Mouse (Mus musculus): Measurements from ENCODE around the gene D430042O09Rik. TPM values are rescaled to one million over a fixed set of nuclear protein-coding genes. Genes with fewer than 3 reads are reported as not detected.
A peak's percentile ranks its signal among the peaks of the same experiment; 100 is the strongest.

Gene D430042O09Rik
- total RNA-seq, 2 experiments from 2014 or later, result 19.2 to 27.9 TPM

GRCm38 (mm10) chr7:125772961-125773571 lies 65.4 kb downstream of the D430042O09Rik start:
- DNase-seq (ENCODE audit: low spot score in 2 of 2), result peak; percentile 51 to 56
- intact Hi-C loops (cut with DNase I), result no loop called here

DNA sequence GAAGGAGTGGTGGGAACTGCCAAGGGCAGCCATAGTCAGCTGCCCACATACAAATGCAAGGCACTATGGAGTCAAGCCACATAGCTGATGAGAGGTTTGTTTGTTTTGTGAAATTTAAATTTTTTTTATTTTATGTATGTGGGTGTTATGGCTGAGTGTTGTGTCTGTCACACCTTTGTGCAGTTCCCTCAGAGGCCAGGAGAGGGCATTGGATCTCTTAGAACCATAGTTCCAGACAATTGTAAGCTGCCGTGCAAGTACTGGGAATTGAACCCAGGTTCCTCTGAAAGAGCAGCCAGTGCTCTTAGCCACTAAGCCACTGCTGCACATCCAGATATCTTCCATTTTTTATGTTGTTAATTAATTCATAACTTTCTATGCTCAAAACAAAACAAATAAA lies 75.5 kb downstream of the D430042O09Rik start:
- intact Hi-C loops (cut with DNase I), result no loop called here

GRCm38 (mm10) chr7:125786105-125786504 lies 78.4 kb downstream of the D430042O09Rik start:
- intact Hi-C loops (cut with DNase I), result no loop called here
- no peak for DNase-seq (ENCODE audit: low spot score in 2 of 2)

More for the DNA sequence above, 75.5 kb downstream of the D430042O09Rik start:
- DNase-seq (ENCODE audit: low spot score in 2 of 2), result no peak

- no peak for DNase-seq (ENCODE audit: low spot score in 2 of 2)
- intact Hi-C loops (cut with DNase I), result no loop called here
Observed at GRCm38 (mm10) chr7:125787046-125787445, 79.4 kb downstream of the D430042O09Rik start.

DNA sequence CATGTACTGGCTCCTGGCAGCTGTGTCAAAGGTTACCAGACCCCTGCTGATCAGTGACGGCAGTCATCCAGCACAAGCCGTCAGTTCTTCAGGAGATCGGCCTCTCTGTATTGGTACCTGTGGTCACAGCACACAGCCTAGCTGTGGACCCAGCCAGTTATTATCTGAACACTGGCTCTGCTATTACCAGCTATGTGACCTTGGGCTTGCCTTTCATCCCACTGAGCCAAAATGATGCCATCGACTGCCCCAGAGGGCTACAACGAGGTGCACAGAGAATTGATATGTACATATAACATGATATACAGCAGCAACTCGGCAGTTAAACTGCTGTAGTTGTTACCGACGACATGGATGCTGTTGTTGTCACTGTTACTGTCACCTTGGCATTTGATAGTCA lies 82.4 kb downstream of the D430042O09Rik start:
- intact Hi-C loops (cut with DNase I), result no loop called here
- no peak for DNase-seq (ENCODE audit: low spot score in 2 of 2)

GRCm38 (mm10) chr7:125806571-125806970 lies 98.9 kb downstream of the D430042O09Rik start:
- no peak for DNase-seq (ENCODE audit: low spot score in 2 of 2)
- intact Hi-C loops (cut with DNase I), result no loop called here

- DNase-seq (ENCODE audit: low spot score in 2 of 2), result no peak
- intact Hi-C loops (cut with DNase I), result no loop called here
Observed at GRCm38 (mm10) chr7:125808210-125808609, 100.5 kb downstream of the D430042O09Rik start.

DNA sequence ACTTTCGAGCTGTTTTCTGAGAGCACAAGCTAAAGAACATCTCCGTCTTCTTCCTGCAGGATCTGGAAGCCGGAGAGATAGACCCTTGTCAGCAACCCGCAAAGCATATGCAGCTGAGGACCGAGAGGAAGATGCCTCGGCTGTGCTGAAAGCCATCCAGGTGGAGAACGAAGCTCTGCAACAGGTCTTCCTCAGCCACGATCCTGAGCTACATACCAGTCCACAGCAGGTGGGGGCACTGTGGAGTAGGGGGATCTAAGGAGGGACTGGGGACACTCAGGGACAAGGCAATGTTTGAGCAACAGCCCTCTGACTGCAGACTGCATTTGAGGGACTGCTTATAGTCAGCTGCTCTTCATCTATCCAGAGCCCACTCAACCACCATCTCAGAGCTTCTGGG lies 105.0 kb downstream of the D430042O09Rik start:
- no peak for DNase-seq (ENCODE audit: low spot score in 2 of 2)
- intact Hi-C loops (cut with DNase I), result no loop called here

DNA sequence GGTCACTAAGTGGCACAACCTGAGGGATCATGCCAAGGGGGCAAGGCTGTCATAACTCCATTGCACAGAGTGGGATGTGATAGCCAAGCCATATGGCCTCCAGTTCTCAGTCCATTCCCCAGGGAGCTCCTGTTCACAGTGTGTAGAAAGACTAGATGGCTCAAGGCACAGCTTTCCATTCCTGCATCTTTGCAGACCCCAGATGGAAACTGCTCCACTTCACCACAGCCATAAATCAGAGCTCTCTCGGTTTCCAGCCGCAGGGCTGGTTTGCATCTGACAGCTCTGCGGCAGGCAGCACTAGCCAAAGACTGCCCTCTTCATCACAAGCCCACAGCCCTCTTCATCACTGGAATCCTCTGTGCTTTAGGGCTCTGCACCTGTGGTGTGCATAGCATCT lies 108.0 kb downstream of the D430042O09Rik start:
- intact Hi-C loops (cut with DNase I), result no loop called here
- no peak for DNase-seq (ENCODE audit: low spot score in 2 of 2)

GRCm38 (mm10) chr7:125818301-125818712 lies 110.6 kb downstream of the D430042O09Rik start:
- intact Hi-C loops (cut with DNase I), result no loop called here

DNA sequence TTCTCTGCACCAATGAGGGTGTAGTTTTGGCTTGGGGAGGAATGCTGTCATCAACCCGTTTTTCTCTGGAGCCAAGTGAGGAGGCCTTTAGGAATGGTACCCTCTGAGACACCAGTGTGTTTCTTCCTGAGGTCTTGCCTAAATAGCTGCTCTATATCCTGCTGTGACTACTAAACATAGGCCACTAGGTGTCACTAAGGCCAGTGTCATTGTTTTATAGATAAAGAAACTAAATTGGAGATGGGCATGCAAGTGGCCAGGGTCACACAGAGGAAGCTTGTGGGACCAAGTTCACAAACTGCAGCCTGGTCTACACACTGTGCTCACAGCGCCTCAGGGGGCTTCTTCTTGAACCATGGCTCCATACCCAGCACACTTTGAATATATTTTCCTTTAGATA lies 112.5 kb downstream of the D430042O09Rik start:
- intact Hi-C loops (cut with DNase I), result loop anchor here (5.0 kb wide), 1 partner anchor 262 kb away; the partner anchor contains the start of gene Gsg1l
- DNase-seq (ENCODE audit: low spot score in 2 of 2), result no peak

More at GRCm38 (mm10) chr7:125818301-125818712, 110.6 kb downstream of the D430042O09Rik start:
- DNase-seq (ENCODE audit: low spot score in 2 of 2), result no peak

GRCm38 (mm10) chr7:125826425-125826824 lies 118.7 kb downstream of the D430042O09Rik start:
- intact Hi-C loops (cut with DNase I), result loop anchor here (5.0 kb wide), 1 partner anchor 51 kb away; no protein-coding TSS in a partner anchor
- no peak for DNase-seq (ENCODE audit: low spot score in 2 of 2)

DNA sequence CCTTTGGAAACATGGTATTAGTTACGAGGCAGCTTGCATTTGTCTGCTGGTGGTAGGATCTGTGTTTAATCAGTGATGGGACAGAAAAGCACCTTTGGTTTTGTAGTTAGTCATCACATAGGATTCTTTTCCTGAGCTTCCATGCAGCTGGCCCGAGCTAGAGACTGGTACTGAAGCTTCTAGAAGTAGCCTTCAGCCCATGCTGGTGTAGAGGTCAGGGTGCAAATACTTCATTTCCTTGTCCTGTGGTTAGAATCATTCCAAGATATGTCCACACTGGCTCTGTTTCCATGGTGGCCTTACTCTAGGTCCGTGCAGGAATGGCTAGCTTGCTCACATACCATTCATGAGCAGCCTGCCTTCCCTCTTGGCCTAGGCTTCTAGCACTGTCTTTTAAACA lies 119.2 kb downstream of the D430042O09Rik start:
- intact Hi-C loops (cut with DNase I), result loop anchor here (5.0 kb wide), 1 partner anchor 50 kb away; no protein-coding TSS in a partner anchor
- no peak for DNase-seq (ENCODE audit: low spot score in 2 of 2)

DNA sequence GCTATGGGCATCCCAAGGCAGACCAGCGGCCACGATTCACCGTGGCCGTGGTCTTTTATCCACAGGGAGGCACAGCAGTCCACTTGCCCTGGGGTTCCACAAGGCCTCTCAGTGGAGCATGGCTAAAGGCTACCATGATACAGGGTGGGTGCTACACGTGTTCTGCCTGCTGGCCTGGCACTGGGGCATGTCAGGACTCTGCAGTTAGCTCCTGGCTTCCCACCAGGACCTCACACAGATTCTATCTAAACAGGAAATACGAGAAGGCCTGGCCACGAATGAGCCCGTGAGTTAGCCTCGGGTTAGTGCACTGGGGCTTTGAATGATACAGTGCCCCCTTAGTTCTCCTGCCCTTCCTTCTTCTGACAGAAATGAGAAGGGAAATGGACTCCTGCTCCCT lies 119.7 kb downstream of the D430042O09Rik start:
- intact Hi-C loops (cut with DNase I), result loop anchor here (5.0 kb wide), 1 partner anchor 50 kb away; no protein-coding TSS in a partner anchor
- DNase-seq (ENCODE audit: low spot score in 2 of 2), result no peak

DNA sequence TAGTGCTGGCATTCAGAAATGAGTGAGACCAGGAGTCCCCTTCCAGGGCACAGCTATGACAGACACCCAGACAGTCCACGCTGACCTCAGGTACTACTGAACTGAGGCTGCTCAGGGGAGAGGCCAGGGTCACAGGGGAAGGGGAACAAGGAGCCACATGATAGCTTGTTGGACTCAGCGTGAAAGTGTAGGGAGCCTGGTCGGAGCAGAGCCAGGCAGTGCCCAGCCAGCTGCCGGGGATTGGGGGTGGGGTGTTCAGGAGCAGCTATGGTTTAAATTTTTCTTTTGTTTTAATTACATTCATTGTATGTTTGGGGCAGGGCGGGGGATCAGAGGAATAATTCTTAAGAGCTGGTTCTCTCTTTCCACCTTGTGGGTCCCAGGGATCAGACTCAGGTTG lies 120.9 kb downstream of the D430042O09Rik start:
- intact Hi-C loops (cut with DNase I), result loop anchor here (5.0 kb wide), 1 partner anchor 49 kb away; no protein-coding TSS in a partner anchor
- DNase-seq (ENCODE audit: low spot score in 2 of 2), result no peak

DNA sequence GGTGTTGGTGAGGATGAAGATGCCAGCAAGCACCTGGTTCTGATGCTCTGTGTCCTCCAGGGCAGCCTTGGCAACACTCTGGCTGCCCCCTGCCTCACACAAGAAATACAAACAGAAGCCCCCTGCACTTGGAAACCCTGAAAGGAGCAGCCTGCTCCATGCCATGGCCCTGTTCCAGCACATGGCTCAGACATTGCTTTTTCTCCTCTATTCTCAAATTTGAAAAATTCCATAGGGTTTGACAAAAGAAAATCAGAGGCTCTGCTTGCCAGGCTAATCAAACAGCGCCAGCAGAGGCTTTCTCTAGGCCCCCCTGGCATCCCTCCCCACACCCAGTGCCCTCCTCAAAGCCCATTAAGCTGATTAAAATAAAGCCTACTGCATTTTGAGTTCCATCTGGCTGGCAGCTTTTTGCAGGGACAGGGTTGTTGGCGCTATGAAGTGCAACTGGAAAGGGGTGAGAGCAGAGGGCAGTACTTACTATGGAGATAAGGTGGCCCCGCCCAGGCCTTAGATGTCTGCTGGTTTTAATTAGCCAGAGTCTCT lies 121.5 kb downstream of the D430042O09Rik start:
- intact Hi-C loops (cut with DNase I), result loop anchor here (5.0 kb wide), 1 partner anchor 48 kb away; no protein-coding TSS in a partner anchor

DNA sequence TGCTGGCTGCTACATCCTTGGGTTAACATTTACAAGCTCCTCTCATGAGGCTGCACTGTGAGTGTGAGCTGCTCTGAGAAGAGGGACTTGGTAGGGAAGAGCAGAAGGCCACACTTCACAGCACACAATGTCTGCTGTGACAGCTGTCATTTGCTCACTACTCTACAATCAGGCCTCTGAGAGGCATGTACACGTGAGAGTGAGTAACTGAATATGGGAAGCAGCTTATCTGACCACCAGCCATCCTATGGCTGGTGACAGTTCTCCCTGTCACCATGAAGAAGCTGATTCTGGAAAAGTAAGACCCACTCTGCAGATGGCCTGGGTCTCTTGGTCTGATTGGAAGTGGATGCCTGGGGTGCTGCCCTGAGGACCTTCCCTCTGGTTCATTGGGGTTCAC lies 125.1 kb downstream of the D430042O09Rik start:
- DNase-seq (ENCODE audit: low spot score in 2 of 2), result no peak
- intact Hi-C loops (cut with DNase I), result no loop called here

More for the DNA sequence above, 121.5 kb downstream of the D430042O09Rik start:
- no peak for DNase-seq (ENCODE audit: low spot score in 2 of 2)

GRCm38 (mm10) chr7:125833471-125833870 lies 125.8 kb downstream of the D430042O09Rik start:
- intact Hi-C loops (cut with DNase I), result no loop called here
- no peak for DNase-seq (ENCODE audit: low spot score in 2 of 2)

DNA sequence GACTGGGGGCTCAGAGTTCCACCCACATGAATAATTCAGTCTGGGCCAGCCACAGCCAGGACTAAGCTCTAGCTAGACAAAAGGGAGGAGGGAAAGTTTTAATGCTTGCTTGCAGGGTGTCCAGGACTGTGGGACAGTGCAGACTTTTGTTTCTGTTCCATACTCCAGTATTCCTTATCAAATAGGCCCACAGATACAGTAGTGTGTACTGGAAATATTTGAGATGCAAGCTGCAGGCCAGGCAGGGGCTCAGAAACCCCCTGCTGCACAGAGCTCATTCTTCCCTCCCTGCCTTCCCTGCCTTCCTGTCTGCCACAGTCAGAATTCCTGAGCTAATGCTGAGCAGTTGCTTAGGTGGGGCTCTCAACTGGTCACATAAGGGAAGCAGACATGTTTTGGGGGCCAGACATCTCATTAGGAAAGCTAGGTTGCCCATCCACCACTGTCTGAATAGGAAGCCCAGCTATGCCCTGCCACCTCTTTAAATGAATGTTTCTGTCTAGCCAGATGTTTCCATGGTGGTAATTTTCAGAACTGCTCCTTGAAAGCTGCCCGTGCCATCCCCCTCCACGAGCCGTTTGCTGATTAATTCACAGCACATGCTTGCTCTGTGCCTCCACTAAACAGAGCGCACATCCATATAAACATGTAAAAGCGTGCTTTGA lies 130.5 kb downstream of the D430042O09Rik start:
- intact Hi-C loops (cut with DNase I), result no loop called here
- DNase-seq (ENCODE audit: low spot score in 2 of 2), result no peak

- no peak for DNase-seq (ENCODE audit: low spot score in 2 of 2)
- intact Hi-C loops (cut with DNase I), result no loop called here
Observed at GRCm38 (mm10) chr7:125845611-125846010, 137.9 kb downstream of the D430042O09Rik start.
